ENCODE assay signal across 7 mouse cellular contexts in genomic region chr10:96616001-96616708, GRCm38 (mm10). TPM values are rescaled to one million over a fixed set of nuclear protein-coding genes. Genes with fewer than 3 reads are reported as not detected.
A peak's percentile ranks its signal among the peaks of the same experiment; 100 is the strongest.
DNase-seq lines count a peak whose midpoint lies in the region; ATAC-seq and TF ChIP-seq lines count a peak whose summit lies in the region.

No protein-coding gene starts in this region.

- H3K27ac ChIP-seq in spleen, adult 2 months (ENCODE audit: insufficient read depth, low read length), result peak overlapping the region; percentile 99
- peak overlapping the region; percentile 97 for H3K27ac ChIP-seq in forebrain, embryonic 10.5 days
- peak overlapping the region; percentile 97 for H3K27ac ChIP-seq in limb, embryonic 15.5 days
- peak overlapping the region; percentile 95 for H3K27ac ChIP-seq in stomach, postnatal 0 days (replicated peaks)

- TF ChIP-seq EP300 in stomach, postnatal 0 days (optimal IDR thresholded peaks at IDR 0.05), result no peak

- no peak for ATAC-seq in limb, embryonic 15.5 days (ENCODE audit: insufficient number of reproducible peaks, low FRiP score, low TSS enrichment, low read depth)
- peak; percentile 77; the same call in 1 of the 2 replicates for ATAC-seq in stomach, postnatal 0 days (ENCODE audit: low FRiP score, low TSS enrichment)

- H3K27me3 ChIP-seq in spleen, adult 2 months (ENCODE audit: control insufficient read depth, insufficient read depth, low read length), result no peaks in the 10 kb centered on the region
- no peaks in the 10 kb centered on the region for H3K27me3 ChIP-seq in forebrain, embryonic 10.5 days (ENCODE audit: poor library complexity, severe bottlenecking)
- no peaks in the 10 kb centered on the region for H3K27me3 ChIP-seq in limb, embryonic 15.5 days
- no peaks in the 10 kb centered on the region for H3K27me3 ChIP-seq in stomach, postnatal 0 days (ENCODE audit: control insufficient read depth, insufficient read depth, low read length)

- TF ChIP-seq CTCF in spleen, adult 2 months (IDR thresholded peaks at IDR 0.05; ENCODE audit: extremely low read depth, insufficient read depth, insufficient read length, insufficient replicate concordance), result no peak
- TF ChIP-seq CTCF in stomach, postnatal 0 days (IDR thresholded peaks at IDR 0.05; ENCODE audit: low read depth), result no peak

- H3K4me1 ChIP-seq in spleen, adult 2 months (ENCODE audit: control insufficient read depth, insufficient read depth, insufficient read length), result no peaks in the 10 kb centered on the region
- H3K4me1 ChIP-seq in forebrain, embryonic 10.5 days, result peaks cover 30% of the 10 kb centered on the region
- H3K4me1 ChIP-seq in limb, embryonic 15.5 days, result peaks cover 10% of the 10 kb centered on the region
- no peaks in the 10 kb centered on the region for H3K4me1 ChIP-seq in stomach, postnatal 0 days (replicated peaks; ENCODE audit: control insufficient read depth, insufficient read depth)

- peak; percentile 89 for TF ChIP-seq POLR2A in spleen, adult 2 months (IDR thresholded peaks at IDR 0.05; ENCODE audit: low read depth, low read length)

- peak overlapping the region; percentile 61 for H3K4me2 ChIP-seq in limb, embryonic 15.5 days
- peak overlapping the region; percentile 69 for H3K4me2 ChIP-seq in stomach, postnatal 0 days (replicated peaks; ENCODE audit: low read depth)

- peaks cover 20% of the 10 kb centered on the region for H3K36me3 ChIP-seq in spleen, adult 2 months (ENCODE audit: control insufficient read depth, insufficient read depth, low read length)
- H3K36me3 ChIP-seq in forebrain, embryonic 10.5 days (replicated peaks), result peaks cover 17% of the 10 kb centered on the region
- H3K36me3 ChIP-seq in limb, embryonic 15.5 days, result peaks cover 5% of the 10 kb centered on the region
- no peaks in the 10 kb centered on the region for H3K36me3 ChIP-seq in stomach, postnatal 0 days (ENCODE audit: control insufficient read depth, insufficient read depth, low read length)

- peak overlapping the region; percentile 88 for H3K4me3 ChIP-seq in spleen, adult 2 months (ENCODE audit: extremely low read depth, insufficient read depth, insufficient read length)
- peak overlapping the region; percentile 96 for H3K4me3 ChIP-seq in forebrain, embryonic 10.5 days
- peak overlapping the region; percentile 96 for H3K4me3 ChIP-seq in limb, embryonic 15.5 days
- peak overlapping the region; percentile 100 for H3K4me3 ChIP-seq in stomach, postnatal 0 days (ENCODE audit: low read depth, low read length)

- WGBS in spleen, adult 2 months, result 2% methylated on average over 24 of the region's 24 CpGs
- WGBS in forebrain, embryonic 10.5 days, result 3% methylated on average over 24 of the region's 24 CpGs
- WGBS in limb, embryonic 15.5 days, result 2% methylated on average over 24 of the region's 24 CpGs
- WGBS in stomach, postnatal 0 days, result 1% methylated on average over 21 of the region's 24 CpGs

- DNase-seq in spleen, adult 2 months (ENCODE audit: low read depth in 1 of 2, low spot score in 2 of 2), result no peak
- no peak for DNase-seq in spleen, adult 12 weeks (ENCODE audit: low spot score)
- DNase-seq in forebrain, embryonic 10.5 days (ENCODE audit: extremely low spot score, low spot score), result no peak
- DNase-seq in stomach, postnatal 0 days (ENCODE audit: low spot score), result no peak
- DNase-seq in kidney, postnatal 10 days, result no peak
- DNase-seq in ovary, adult 18-20 months (ENCODE audit: low spot score), result no peak

- no peaks in the 10 kb centered on the region for H3K9me3 ChIP-seq in forebrain, embryonic 10.5 days
- no peaks in the 10 kb centered on the region for H3K9me3 ChIP-seq in limb, embryonic 15.5 days
- no peaks in the 10 kb centered on the region for H3K9me3 ChIP-seq in stomach, postnatal 0 days (ENCODE audit: control insufficient read depth, low read length)

- H3K9ac ChIP-seq in limb, embryonic 15.5 days, result peak overlapping the region; percentile 68
- peak overlapping the region; percentile 68 for H3K9ac ChIP-seq in stomach, postnatal 0 days (ENCODE audit: low read length)

RNA-seq across cellular contexts. Expression of gene Btg1, which starts 0.7 kb away (rescaled TPM):
- polyA plus RNA-seq in spleen, adult 2 months (2012; rRNA removed), result 139 and 152 TPM in 2 replicates
- polyA plus RNA-seq in forebrain, embryonic 10.5 days (2016; fragmentation: Nextera tagmentation; extraction: Ambion mirVana), result 20.7 and 24.1 TPM in 2 replicates
- 48.8 and 75.6 TPM in 2 replicates for polyA plus RNA-seq in limb, embryonic 15.5 days (2015; fragmentation: Nextera tagmentation; extraction: Ambion mirVana)
- polyA plus RNA-seq in stomach, postnatal 0 days (2015; fragmentation: Nextera tagmentation; extraction: Ambion mirVana), result 59.8 and 63.0 TPM in 2 replicates
